Mouse (Mus musculus) stomach, embryonic 16.5 days (tissue): ENCODE results near the gene Ghrhr. TPM values are rescaled to one million over a fixed set of nuclear protein-coding genes. Genes with fewer than 3 reads are reported as not detected.
A peak's percentile ranks its signal among the peaks of the same experiment; 100 is the strongest.

Source experiments
- ATAC-seq: fragments of 200-750 bp; cut with Nextera tagmentation; 2 replicates; pipeline ENCODE4 v1.8.0; 2017; ENCODE audit warnings: moderate number of reproducible peaks, moderate TSS enrichment; ENCODE audit not compliant: insufficient read depth, low FRiP score
- H3K27ac ChIP-seq: fragments of 300-500 bp; sonication (generic); 2 replicates; pipeline ENCODE4 v1.5.1; 2014; ENCODE audit warnings: low read length
- H3K27me3 ChIP-seq: fragments of 300-500 bp; sonication (generic); 2 replicates; pipeline ENCODE4 v1.6.1; 2014; ENCODE audit warnings: low read length, control low read depth, mixed read lengths; ENCODE audit not compliant: control insufficient read depth, insufficient read depth
- H3K36me3 ChIP-seq: fragments of 300-500 bp; sonication (generic); 2 replicates; pipeline ENCODE4 v1.6.1; 2014; ENCODE audit warnings: low read length; ENCODE audit not compliant: control insufficient read depth, insufficient read depth
- H3K4me1 ChIP-seq: fragments of 300-500 bp; sonication (generic); 2 replicates; pipeline ENCODE4 v1.6.1; 2014; ENCODE audit warnings: low read length, control low read depth, mixed read lengths; ENCODE audit not compliant: control insufficient read depth, insufficient read depth
- H3K4me2 ChIP-seq: fragments of 300-500 bp; sonication (generic); 2 replicates; pipeline ENCODE4 v1.6.1; 2014; ENCODE audit warnings: low read depth, low read length, mixed read lengths
- H3K4me3 ChIP-seq: fragments of 300-500 bp; sonication (generic); replicated peaks from 2 replicates; pipeline ENCODE4 v1.5.1; 2014; ENCODE audit warnings: mild to moderate bottlenecking, low read length
- H3K9ac ChIP-seq: fragments of 300-500 bp; sonication (generic); 2 replicates; pipeline ENCODE4 v1.6.1; 2014; ENCODE audit warnings: low read length
- H3K9me3 ChIP-seq: fragments of 300-500 bp; sonication (generic); replicated peaks from 2 replicates; pipeline ENCODE4 v1.6.1; 2016; ENCODE audit warnings: low read length, control low read depth; ENCODE audit not compliant: control insufficient read depth
- WGBS: fragments of 180-500 bp; shearing (Covaris S2); extraction: QIAGEN DNeasy Blood & Tissue Kit; methylation state at CpG from one replicate; pipeline ENCODE4 v1.1.7; 2014; 5-methylcytosine and 5-hydroxymethylcytosine counted together
- polyA plus RNA-seq: library from polyadenylated mRNA; unstranded; fragments of >200 nt; fragmentation: Nextera tagmentation; extraction: Ambion mirVana; gene quantifications from 2 replicates; pipeline ENCODE4 v1.2.1, GENCODE M21; 2015

Gene Ghrhr
- polyA plus RNA-seq, 1 experiment from 2014 or later, result 0.17 TPM

- no peak overlapping the region for H3K4me3 ChIP-seq
Observed at GRCm38 (mm10) chr6:55356976-55357635, 19.0 kb upstream of the Ghrhr start.

GRCm38 (mm10) chr6:55357636-55358031, 18.5 kb upstream of the Ghrhr start:
- no peaks in the 10 kb centered on the region for H3K9me3 ChIP-seq
- no peak overlapping the region for H3K4me3 ChIP-seq
- peak; percentile 51; the same call in 1 of the 2 replicates for ATAC-seq
- no peak overlapping the region for H3K9ac ChIP-seq
- H3K4me1 ChIP-seq, result peaks cover 2% of the 10 kb centered on the region; the same call in 1 of the 2 replicates
- H3K27ac ChIP-seq, result no peak overlapping the region
- WGBS, result 36% methylated on average over 6 of the region's 6 CpGs
- no peaks in the 10 kb centered on the region for H3K27me3 ChIP-seq
- no peaks in the 10 kb centered on the region for H3K36me3 ChIP-seq
- no peak overlapping the region for H3K4me2 ChIP-seq

More at GRCm38 (mm10) chr6:55356976-55357635, 19.0 kb upstream of the Ghrhr start:
- H3K9ac ChIP-seq, result no peak overlapping the region
- H3K4me1 ChIP-seq, result peaks cover 2% of the 10 kb centered on the region; the same call in 1 of the 2 replicates
- H3K4me2 ChIP-seq, result no peak overlapping the region
- no peak overlapping the region for H3K27ac ChIP-seq
- 69% methylated on average over 5 of the region's 5 CpGs for WGBS
- H3K9me3 ChIP-seq, result no peaks in the 10 kb centered on the region
- H3K36me3 ChIP-seq, result no peaks in the 10 kb centered on the region
- no peaks in the 10 kb centered on the region for H3K27me3 ChIP-seq
- no peak for ATAC-seq

- Histone ChIP-seq H3K4me1 (peaks cover 2% of the 10 kb centered on the region; the same call in 1 of the 2 replicates), H3K4me2 (no peak overlapping the region), H3K9ac (no peak overlapping the region), H3K9me3 (no peaks in the 10 kb centered on the region), H3K36me3 (no peaks in the 10 kb centered on the region), H3K4me3 (no peak overlapping the region), H3K27me3 (no peaks in the 10 kb centered on the region), H3K27ac (no peak overlapping the region)
- no peak; the same call in 1 of the 2 replicates for ATAC-seq
- 32% methylated on average over 2 of the region's 2 CpGs for WGBS
Observed at GRCm38 (mm10) chr6:55358731-55359143, 17.4 kb upstream of the Ghrhr start.

- H3K4me3 ChIP-seq, result no peak overlapping the region
- no peaks in the 10 kb centered on the region for H3K9me3 ChIP-seq
- 82% methylated on average over 1 of the region's 1 CpGs for WGBS
- ATAC-seq, result no peak
- no peaks in the 10 kb centered on the region for H3K36me3 ChIP-seq
- 0 out of 2 replicates have a peak, but pooled peaks cover 2% of the 10 kb centered on the region for H3K4me1 ChIP-seq
- H3K27me3 ChIP-seq, result no peaks in the 10 kb centered on the region
- no peak overlapping the region for H3K9ac ChIP-seq
- no peak overlapping the region for H3K27ac ChIP-seq
- no peak overlapping the region for H3K4me2 ChIP-seq
Observed at GRCm38 (mm10) chr6:55362663-55363062, 13.4 kb upstream of the Ghrhr start.

GRCm38 (mm10) chr6:55367126-55367525, 9.0 kb upstream of the Ghrhr start:
- Histone ChIP-seq H3K4me2 (no peak overlapping the region), H3K36me3 (no peaks in the 10 kb centered on the region), H3K9me3 (0 out of 2 replicates have a peak, but pooled peaks cover 4% of the 10 kb centered on the region), H3K4me1 (no peaks in the 10 kb centered on the region), H3K9ac (no peak overlapping the region), H3K4me3 (no peak overlapping the region), H3K27ac (no peak overlapping the region), H3K27me3 (no peaks in the 10 kb centered on the region)
- no peak for ATAC-seq

GRCm38 (mm10) chr6:55370831-55371230, 5.3 kb upstream of the Ghrhr start:
- no peaks in the 10 kb centered on the region for H3K4me1 ChIP-seq
- no peak overlapping the region for H3K9ac ChIP-seq
- no peaks in the 10 kb centered on the region for H3K36me3 ChIP-seq
- H3K27ac ChIP-seq, result no peak overlapping the region
- 88% methylated on average over 6 of the region's 6 CpGs for WGBS
- H3K27me3 ChIP-seq, result no peaks in the 10 kb centered on the region
- H3K9me3 ChIP-seq, result 0 out of 2 replicates have a peak, but pooled peaks cover 4% of the 10 kb centered on the region
- H3K4me3 ChIP-seq, result no peak overlapping the region
- H3K4me2 ChIP-seq, result no peak overlapping the region
- no peak for ATAC-seq

- Histone ChIP-seq H3K27me3 (no peaks in the 10 kb centered on the region), H3K4me3 (no peak overlapping the region), H3K9ac (no peak overlapping the region), H3K27ac (no peak overlapping the region), H3K4me1 (no peaks in the 10 kb centered on the region), H3K36me3 (no peaks in the 10 kb centered on the region), H3K4me2 (no peak overlapping the region), H3K9me3 (no peaks in the 10 kb centered on the region)
- WGBS, result 79% methylated on average over 5 of the region's 5 CpGs
- no peak for ATAC-seq
Observed at GRCm38 (mm10) chr6:55376511-55376910, 416 bp downstream of the Ghrhr start.

GRCm38 (mm10) chr6:55377461-55377860, 1.4 kb downstream of the Ghrhr start:
- H3K9me3 ChIP-seq, result no peaks in the 10 kb centered on the region
- ATAC-seq, result no peak; the same call in 1 of the 2 replicates
- no peak overlapping the region for H3K4me3 ChIP-seq
- H3K27me3 ChIP-seq, result no peaks in the 10 kb centered on the region
- no peak overlapping the region for H3K27ac ChIP-seq
- H3K9ac ChIP-seq, result no peak overlapping the region
- no peaks in the 10 kb centered on the region for H3K4me1 ChIP-seq
- no peaks in the 10 kb centered on the region for H3K36me3 ChIP-seq
- H3K4me2 ChIP-seq, result no peak overlapping the region
- 70% methylated on average over 4 of the region's 4 CpGs for WGBS

GRCm38 (mm10) chr6:55379641-55380335, 3.7 kb downstream of the Ghrhr start:
- 36% methylated on average over 3 of the region's 3 CpGs for WGBS
- no peak overlapping the region for H3K27ac ChIP-seq
- ATAC-seq, result no peak
- H3K4me1 ChIP-seq, result no peaks in the 10 kb centered on the region
- no peaks in the 10 kb centered on the region for H3K27me3 ChIP-seq
- H3K9me3 ChIP-seq, result no peaks in the 10 kb centered on the region
- no peaks in the 10 kb centered on the region for H3K36me3 ChIP-seq
- no peak overlapping the region for H3K9ac ChIP-seq
- H3K4me2 ChIP-seq, result no peak overlapping the region
- no peak overlapping the region for H3K4me3 ChIP-seq
